Mouse (Mus musculus) kidney, adult 2 months (tissue): ENCODE data around the gene Slc5a10. TPM values are rescaled to one million over a fixed set of nuclear protein-coding genes. Genes with fewer than 3 reads are reported as not detected.
A peak's percentile ranks its signal among the peaks of the same experiment; 100 is the strongest.

Source experiments
- DNase-seq: peaks from one replicate; pipeline ENCODE4 v3.0.0; 2021
- H3K27ac ChIP-seq: fragments of 200-500 bp; 2 replicates; pipeline ENCODE4 v1.5.1; 2012; ENCODE audit warnings: low read depth, low read length, control low read depth, inconsistent platforms; ENCODE audit not compliant: insufficient read depth
- H3K27me3 ChIP-seq: fragments of 200-500 bp; replicated peaks from 2 replicates; pipeline ENCODE4 v1.6.1; 2012; ENCODE audit warnings: mild to moderate bottlenecking, moderate library complexity, low read length, inconsistent platforms; ENCODE audit not compliant: control insufficient read depth, insufficient read depth
- H3K36me3 ChIP-seq: fragments of 200-500 bp; 2 replicates; pipeline ENCODE4 v1.6.1; 2012; ENCODE audit warnings: mild to moderate bottlenecking, moderate library complexity, low read length, inconsistent platforms; ENCODE audit not compliant: control insufficient read depth, insufficient read depth
- H3K4me1 ChIP-seq: fragments of 200-500 bp; 2 replicates; pipeline ENCODE4 v1.6.1; 2011; ENCODE audit warnings: low read length; ENCODE audit not compliant: control insufficient read depth, insufficient read depth
- H3K4me3 ChIP-seq: fragments of 200-500 bp; 2 replicates; pipeline ENCODE4 v1.5.1; 2011; ENCODE audit warnings: mild to moderate bottlenecking, low read depth, low read length, control low read depth; ENCODE audit not compliant: insufficient read depth
- CTCF ChIP-seq: fragments of 200-500 bp; conservative IDR thresholded peaks from 2 replicates; pipeline ENCODE4 v1.5.1; 2011; ENCODE audit warnings: low read depth, mild to moderate bottlenecking, control low read depth, low read length, moderate library complexity, mixed read lengths; ENCODE audit not compliant: insufficient read depth, insufficient read length
- POLR2A ChIP-seq: fragments of 200-500 bp; IDR thresholded peaks from one replicate; pipeline ENCODE4 v1.6.1; 2011; ENCODE audit warnings: low read depth, low read length, control low read depth
- WGBS: fragments of 180-500 bp; shearing (Covaris S2); methylation state at CpG from one replicate; pipeline ENCODE4 v1.1.7; 2018; 5-methylcytosine and 5-hydroxymethylcytosine counted together
- polyA plus RNA-seq: library from polyadenylated mRNA; depleted of rRNA; stranded (reverse); fragments of >200 nt; gene quantifications from 2 replicates; pipeline ENCODE4 v1.2.3, GENCODE M21; 2012

Slc5a10 gene
- polyA plus RNA-seq, 1 experiment = 348 TPM

GRCm38 (mm10) chr11:61647956-61648748, 72.5 kb downstream of the Slc5a10 start:
- H3K4me3 ChIP-seq = no peak overlapping the region
- TF ChIP-seq POLR2A (no peak), CTCF (no peak)
- peak; percentile 71 for DNase-seq
- H3K27me3 ChIP-seq = no peaks in the 10 kb centered on the region
- H3K4me1 ChIP-seq = peaks cover 9% of the 10 kb centered on the region; the same call in 1 of the 2 replicates
- H3K27ac ChIP-seq = no peak overlapping the region
- WGBS = 24% methylated on average over 6 of the region's 6 CpGs
- H3K36me3 ChIP-seq = no peaks in the 10 kb centered on the region

DNA sequence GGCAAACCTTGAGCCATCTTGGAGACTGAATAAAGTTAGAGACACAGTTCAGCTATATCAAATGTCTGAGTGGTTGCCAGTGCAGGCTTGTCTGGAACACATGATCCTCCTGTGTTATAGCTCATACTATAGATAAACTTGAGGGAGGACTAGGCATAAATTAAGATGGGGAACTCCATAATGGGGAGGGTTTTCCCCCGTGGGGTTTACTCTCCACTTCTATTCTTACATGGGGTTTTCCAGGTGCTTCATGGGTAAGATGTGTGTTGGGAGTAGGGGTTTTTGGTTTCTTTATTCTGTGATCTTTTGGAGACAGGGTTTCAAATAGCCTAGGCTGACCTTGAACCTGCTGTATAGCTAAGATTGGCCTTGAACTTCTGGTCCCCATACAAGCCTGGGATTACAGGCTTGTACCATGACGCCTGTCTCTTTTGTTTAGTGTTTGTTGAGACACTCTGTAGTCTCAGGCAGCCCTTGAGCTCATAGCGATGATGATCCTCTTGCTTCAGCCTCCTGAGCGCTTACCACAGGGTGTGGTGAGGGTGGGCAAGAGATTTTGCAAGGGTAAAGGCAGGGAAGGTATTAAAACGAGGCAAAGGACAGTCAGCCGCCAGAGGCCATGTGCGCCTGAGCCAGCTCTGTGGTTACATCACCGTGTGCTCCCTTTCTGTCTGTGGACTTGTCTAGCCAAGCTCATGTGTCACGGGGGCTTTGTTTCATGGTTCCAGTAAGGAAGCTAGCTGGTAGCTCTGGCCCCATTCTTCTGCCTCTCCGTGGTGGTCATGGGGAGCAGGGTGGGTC, 73.3 kb downstream of the Slc5a10 start:
- Histone ChIP-seq H3K4me1 (peaks cover 10% of the 10 kb centered on the region; the same call in 1 of the 2 replicates), H3K36me3 (no peaks in the 10 kb centered on the region), H3K4me3 (no peak overlapping the region), H3K27me3 (no peaks in the 10 kb centered on the region), H3K27ac (no peak overlapping the region)
- TF ChIP-seq CTCF (no peak), POLR2A (no peak)
- 77% methylated on average over 10 of the region's 10 CpGs for WGBS
- DNase-seq = no peak

GRCm38 (mm10) chr11:61646499-61647039, 74.1 kb downstream of the Slc5a10 start:
- no peaks in the 10 kb centered on the region for H3K36me3 ChIP-seq
- H3K4me3 ChIP-seq = no peak overlapping the region
- peaks cover 10% of the 10 kb centered on the region; the same call in 1 of the 2 replicates for H3K4me1 ChIP-seq
- no peak for DNase-seq
- no peak overlapping the region for H3K27ac ChIP-seq
- WGBS = 70% methylated on average over 2 of the region's 2 CpGs
- H3K27me3 ChIP-seq = no peaks in the 10 kb centered on the region
- TF ChIP-seq POLR2A = no peak
- no peak for TF ChIP-seq CTCF

- Histone ChIP-seq H3K36me3 (no peaks in the 10 kb centered on the region), H3K27me3 (no peaks in the 10 kb centered on the region), H3K4me3 (no peak overlapping the region), H3K27ac (no peak overlapping the region), H3K4me1 (peaks cover 10% of the 10 kb centered on the region; the same call in 1 of the 2 replicates)
- WGBS = 80% methylated on average over 5 of the region's 5 CpGs
- TF ChIP-seq POLR2A (no peak), CTCF (no peak)
- no peak for DNase-seq
Observed at GRCm38 (mm10) chr11:61645357-61645857, 75.2 kb downstream of the Slc5a10 start.

DNA sequence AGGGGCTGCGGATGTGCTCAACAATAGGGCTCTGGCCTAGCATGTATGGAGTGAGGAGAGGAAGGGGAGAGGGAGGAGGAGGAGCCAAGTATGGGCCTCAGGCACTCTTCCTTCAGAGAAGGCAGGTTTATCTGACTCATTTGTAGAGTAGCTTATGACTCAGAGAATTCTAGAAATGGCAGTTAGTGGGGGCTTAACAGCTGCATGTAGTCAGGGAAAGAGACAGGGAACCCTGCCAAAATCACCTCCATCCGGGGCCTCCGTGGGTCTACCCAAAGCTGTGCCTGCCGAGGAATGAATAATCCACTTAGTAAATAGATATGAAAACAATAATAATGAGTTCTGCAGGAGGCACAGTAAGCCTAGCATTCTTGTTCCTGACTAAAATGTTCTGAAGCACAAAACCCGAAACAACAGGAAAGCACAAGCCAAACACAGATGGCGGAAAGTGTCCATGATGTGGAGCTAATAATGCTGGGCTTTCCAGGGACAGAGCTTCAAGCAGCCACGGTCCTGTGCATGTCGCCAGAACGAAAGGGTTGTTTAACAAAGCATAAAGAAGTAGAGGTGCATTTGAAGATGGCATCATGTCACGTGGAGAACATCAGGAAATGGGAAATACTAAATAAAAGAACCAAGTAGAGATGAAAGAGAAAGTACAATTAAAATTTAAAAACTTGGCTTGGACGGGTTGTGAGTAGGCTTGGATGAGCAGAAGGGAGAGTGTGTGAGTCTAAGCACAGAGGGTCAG, 75.9 kb downstream of the Slc5a10 start:
- DNase-seq = no peak
- WGBS = 71% methylated on average over 11 of the region's 11 CpGs
- Histone ChIP-seq H3K27me3 (no peaks in the 10 kb centered on the region), H3K27ac (no peak overlapping the region), H3K4me3 (no peak overlapping the region), H3K36me3 (no peaks in the 10 kb centered on the region), H3K4me1 (peaks cover 10% of the 10 kb centered on the region; the same call in 1 of the 2 replicates)
- TF ChIP-seq CTCF (no peak), POLR2A (no peak)

DNA sequence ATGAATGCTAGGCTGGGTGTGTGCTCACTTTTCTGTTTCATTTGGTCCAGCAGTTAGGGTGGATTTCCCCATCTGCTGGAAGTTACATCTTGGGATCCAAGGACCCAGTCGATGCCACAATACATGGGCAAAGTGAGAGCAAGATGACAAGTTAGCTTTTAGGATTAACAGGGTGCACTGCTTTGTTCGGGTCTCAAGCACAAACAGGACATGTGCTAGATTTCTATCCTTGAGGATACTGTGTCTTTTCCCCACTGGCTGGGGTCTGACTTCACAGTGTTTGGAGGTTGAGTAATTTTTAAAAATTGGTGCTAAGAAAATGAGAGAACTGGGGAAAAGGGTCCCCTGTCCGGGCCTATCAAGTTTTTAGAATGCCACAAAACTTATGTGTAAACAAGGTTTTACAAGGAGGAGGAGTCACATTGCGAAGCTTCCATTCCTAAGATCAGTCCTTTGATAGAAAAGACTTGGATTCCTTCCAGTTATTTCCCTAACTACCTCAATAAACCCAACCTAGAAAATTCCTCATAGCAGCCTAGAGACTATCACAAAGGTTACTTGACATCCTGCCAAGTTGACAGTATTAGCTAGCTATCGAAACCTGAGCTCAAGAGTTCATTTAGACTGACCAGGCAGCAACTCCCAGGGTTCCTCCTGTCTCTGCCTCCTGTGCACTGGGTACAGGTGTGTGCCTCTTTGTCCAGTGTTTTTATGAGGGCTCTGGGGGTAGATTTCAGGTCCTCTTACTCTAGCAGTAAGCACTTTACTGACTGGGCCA, 77.3 kb downstream of the Slc5a10 start:
- H3K36me3 ChIP-seq = no peaks in the 10 kb centered on the region
- 58% methylated on average over 5 of the region's 5 CpGs for WGBS
- peak; percentile 64 for DNase-seq
- H3K4me3 ChIP-seq = no peak overlapping the region
- H3K27ac ChIP-seq = no peak overlapping the region
- TF ChIP-seq POLR2A (no peak), CTCF (no peak)
- H3K27me3 ChIP-seq = no peaks in the 10 kb centered on the region
- peaks cover 6% of the 10 kb centered on the region; the same call in 1 of the 2 replicates for H3K4me1 ChIP-seq
